Mouse (Mus musculus): ENCODE results near the gene Mthfd2.

Gene Mthfd2

GRCm38 (mm10) chr6:83341387-83341786 lies 15.7 kb upstream of the Mthfd2 start:
- DNase-seq (ENCODE audit: low read depth, low spot score), result no peak

DNA sequence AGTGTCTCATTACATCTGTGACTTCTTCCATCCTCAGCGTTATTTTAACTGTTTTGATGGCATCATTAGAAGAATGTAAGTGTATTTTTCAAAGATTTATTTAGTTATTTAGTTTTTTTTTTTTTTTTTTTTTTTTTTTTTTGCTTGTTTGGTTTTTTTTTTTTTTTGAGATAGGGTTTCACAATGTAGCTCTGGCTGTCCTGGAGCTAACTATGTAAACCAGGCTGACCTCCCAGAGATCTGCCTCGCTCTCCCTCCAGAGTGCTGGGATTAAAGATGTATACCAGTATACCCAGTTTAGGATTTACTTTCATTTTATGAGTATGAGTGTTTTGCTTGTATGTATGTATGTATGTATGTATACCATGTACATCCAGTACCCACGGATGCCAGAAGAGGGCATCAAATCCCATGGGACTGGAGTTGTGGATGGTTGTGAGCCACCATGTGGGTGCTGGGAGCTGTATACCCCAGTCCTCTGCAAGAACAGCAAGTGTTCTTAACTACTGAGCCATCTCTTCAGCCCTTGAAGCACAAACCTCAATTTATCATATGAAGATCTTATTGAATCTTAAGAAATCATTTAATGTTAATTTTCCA lies 2.0 kb upstream of the Mthfd2 start:
- DNase-seq (ENCODE audit: low read depth, low spot score), result no peak

DNA sequence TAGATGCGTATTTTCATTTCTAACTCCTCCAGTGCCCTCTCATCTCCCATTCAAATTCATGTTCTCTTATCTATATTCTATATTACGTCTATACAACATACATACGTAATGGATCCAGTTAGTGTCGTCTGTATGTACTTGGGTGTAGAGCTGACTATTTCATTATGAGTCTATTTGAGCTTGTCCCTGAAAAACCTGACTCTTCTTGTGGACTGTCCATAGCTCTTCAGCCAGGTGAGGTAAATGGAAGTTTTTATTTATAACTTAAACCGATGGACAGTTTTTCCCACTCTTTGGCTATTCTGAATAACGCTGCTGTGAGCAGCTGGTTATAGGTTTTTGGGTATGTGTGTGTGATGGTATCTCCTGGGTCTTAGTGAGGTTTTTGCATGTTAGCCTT lies 1.1 kb upstream of the Mthfd2 start:
- no peak for DNase-seq (ENCODE audit: low read depth, low spot score)

DNA sequence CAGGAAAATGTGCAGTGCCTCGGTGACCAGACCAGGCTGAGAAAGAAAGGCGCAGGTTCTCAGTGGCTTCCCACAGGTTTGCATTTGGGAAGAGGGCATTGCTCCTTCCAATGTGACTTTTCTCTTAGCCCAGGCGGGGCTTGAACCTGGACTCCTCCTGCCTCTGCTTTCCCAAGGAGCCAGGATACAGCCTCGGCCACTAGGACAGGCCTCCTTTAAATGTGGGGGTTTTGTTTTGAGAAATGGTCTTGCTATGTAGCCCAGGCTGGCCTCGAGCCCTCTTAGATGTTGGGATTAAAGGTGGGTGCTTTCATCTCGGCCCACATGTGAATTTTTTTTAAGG lies 657 bp upstream of the Mthfd2 start:
- no peak for DNase-seq (ENCODE audit: low read depth, low spot score)

- DNase-seq (ENCODE audit: low read depth, low spot score), result no peak
Observed at GRCm38 (mm10) chr6:83323652-83324419, 1.9 kb downstream of the Mthfd2 start.

DNA sequence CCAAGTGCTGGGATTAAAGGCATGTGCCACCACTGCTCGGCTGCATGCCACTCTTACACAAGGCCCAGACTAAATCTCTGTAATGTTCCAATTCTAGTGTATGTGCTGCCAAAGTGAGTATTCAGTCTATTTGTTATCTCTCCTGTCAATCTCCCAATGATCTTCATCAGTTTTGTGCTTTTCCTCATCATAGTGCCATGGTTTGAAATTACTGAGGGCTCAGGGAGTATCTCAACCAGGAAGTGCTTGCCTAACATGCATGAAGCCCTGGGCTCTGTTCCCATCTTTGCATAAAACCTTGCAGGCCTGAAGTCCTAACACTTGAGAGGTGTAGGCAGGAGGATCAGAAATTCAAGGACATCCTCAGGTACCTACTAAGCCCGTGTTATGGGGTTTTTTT lies 2.9 kb downstream of the Mthfd2 start:
- no peak for DNase-seq (ENCODE audit: low read depth, low spot score)

- DNase-seq (ENCODE audit: low read depth, low spot score), result no peak
Observed at GRCm38 (mm10) chr6:83321927-83322326, 3.8 kb downstream of the Mthfd2 start.

DNA sequence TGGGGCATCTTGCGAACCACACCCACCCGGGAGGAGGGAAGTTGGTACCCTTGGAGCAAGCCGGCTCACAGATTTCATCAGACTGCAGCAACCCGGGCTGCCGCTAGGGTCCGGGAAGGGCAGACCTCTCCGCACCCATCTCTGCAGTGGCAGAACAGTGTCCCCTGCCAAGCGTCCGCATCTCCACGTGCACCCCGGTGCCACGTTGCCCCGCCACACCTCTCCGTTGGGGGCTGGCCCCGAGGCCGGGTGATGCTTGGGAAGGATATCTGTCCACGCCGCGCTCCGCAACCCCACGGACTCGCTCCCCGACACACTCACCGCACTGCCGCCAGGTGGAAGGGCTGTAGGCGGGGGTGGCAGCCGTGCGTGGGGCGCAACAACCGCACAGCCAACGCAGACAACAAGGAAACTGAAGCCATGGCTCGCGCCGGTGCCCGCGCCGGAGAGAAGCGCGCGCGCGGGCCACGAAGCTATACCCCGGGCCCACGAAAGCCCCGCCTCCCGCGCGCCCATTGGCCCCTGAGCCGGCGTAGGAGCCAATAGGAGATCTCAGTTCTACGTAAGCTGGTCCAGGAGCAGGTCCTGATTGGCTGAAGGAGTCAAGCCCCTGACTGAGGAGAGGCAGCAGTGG lies 8.5 kb downstream of the Mthfd2 start:
- peak; percentile 89 for DNase-seq (ENCODE audit: low read depth, low spot score)

- DNase-seq (ENCODE audit: low read depth, low spot score), result peak; percentile 55
Observed at GRCm38 (mm10) chr6:83316022-83316421, 9.7 kb downstream of the Mthfd2 start.

GRCm38 (mm10) chr6:83315293-83315692 lies 10.4 kb downstream of the Mthfd2 start:
- DNase-seq (ENCODE audit: low read depth, low spot score), result no peak

GRCm38 (mm10) chr6:83312514-83312913 lies 13.2 kb downstream of the Mthfd2 start:
- no peak for DNase-seq (ENCODE audit: low read depth, low spot score)

GRCm38 (mm10) chr6:83312021-83312420 lies 13.7 kb downstream of the Mthfd2 start:
- no peak for DNase-seq (ENCODE audit: low read depth, low spot score)

DNA sequence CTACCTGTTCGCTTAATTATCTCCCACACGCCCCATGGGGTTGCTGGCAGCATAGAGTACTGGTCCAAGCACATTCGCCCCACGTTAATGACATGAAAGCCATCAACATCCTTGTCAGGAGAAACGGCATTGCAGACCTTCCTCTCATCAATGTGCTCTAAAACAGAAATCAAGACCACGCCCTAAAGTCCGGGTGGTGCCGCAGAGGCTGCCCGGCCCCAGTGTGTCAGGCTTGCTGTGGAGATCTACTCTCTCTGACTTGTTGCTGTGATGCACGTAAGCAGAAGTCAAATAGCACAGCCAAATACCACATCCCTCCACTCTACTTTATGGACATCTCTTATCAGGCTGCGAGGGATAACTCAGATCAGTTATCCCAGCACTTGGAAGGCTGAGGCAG lies 14.5 kb downstream of the Mthfd2 start:
- no peak for DNase-seq (ENCODE audit: low read depth, low spot score)

DNA sequence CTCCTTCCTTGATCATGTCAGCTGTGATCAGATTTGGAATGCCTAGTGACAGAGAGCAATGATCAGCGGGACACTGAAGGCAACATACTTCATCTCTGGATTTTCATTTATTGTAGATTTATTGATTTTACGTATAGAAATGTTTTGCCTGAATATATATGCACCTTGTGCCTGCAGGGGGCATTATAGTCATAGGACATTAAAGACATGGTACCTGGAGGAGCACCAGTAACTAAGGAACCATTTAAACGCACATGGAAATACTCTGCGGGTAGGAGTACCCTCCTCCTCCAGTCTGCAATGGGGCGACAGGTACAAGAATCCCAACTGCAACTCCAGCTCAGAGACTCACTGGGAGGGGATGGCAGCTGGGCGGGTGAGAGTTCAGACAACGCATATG lies 16.7 kb downstream of the Mthfd2 start:
- DNase-seq (ENCODE audit: low read depth, low spot score), result no peak

- DNase-seq (ENCODE audit: low read depth, low spot score), result no peak
Observed at GRCm38 (mm10) chr6:83302264-83302663, 23.4 kb downstream of the Mthfd2 start.

GRCm38 (mm10) chr6:83301294-83301693 lies 24.4 kb downstream of the Mthfd2 start:
- DNase-seq (ENCODE audit: low read depth, low spot score), result no peak

DNA sequence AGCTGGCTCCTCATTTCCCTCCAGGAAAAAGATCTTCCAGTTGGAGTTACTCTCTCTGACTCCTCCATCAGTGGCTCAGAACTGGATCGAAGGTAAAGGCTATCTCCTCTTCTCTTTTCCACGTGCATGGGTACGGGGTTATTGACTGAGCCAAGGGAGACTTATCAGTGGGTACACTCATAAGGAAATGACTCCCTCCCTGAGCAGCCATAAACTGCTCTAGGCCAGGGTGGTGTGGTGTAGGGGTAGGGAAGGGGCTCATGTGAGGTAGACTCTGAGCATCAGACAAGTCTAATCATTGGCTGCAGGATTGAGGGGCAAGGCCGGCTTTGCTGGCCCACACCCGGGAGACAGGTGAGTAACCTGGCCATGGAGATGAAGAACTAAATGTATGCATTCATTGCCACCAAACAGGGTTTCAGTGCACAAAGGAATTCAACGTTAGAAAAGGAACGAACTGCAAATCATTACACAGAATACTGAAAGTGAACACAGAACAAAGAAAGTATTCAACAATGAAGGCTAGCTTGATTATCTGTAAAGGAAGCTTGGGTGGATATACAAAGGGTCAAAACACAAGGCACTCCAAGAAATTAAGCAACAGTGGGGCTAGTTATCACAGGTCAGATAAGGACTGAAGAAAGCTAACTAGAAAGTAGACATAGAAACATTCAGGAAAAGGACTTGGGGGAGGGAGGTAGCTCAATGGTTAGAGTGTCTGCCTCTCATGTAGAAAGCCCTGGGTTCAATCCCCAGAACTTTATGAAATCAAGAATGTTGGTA lies 25.1 kb downstream of the Mthfd2 start:
- no peak for DNase-seq (ENCODE audit: low read depth, low spot score)

DNA sequence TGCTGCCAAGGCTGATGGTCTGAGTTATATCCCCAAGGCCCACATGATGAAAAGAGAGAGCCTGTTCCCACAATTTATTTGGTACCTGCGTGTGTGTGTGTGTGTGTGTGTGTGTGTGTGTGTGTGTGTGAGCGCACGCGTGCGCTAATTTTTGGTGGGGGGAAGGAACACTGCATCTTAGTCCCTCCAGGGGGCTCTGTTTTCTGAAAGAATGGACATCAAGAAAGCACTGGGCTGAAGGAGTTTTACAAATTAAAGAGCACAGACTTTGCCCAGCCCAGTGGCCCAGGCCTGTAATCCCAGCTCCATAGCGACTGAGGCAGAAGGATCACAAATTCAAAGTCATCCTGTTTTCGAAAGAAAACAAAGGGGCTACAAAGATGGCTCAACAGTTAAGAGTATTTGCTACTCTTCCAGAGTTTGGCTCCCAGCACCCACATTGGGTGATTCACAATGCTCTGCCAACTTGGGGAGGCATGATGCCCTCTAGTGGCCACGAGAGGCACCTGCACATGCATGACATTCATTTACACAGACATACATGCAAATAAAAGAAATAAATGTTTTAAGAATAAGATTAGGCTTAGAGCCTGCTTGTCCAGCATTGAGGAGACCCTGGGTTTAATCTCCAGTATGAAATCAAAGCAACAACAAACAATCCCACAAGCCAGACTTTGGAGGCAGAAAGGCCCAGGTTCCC lies 45.3 kb downstream of the Mthfd2 start:
- peak; percentile 19 for DNase-seq (ENCODE audit: low read depth, low spot score)

GRCm38 (mm10) chr6:83278881-83279280 lies 46.8 kb downstream of the Mthfd2 start:
- no peak for DNase-seq (ENCODE audit: low read depth, low spot score)

DNA sequence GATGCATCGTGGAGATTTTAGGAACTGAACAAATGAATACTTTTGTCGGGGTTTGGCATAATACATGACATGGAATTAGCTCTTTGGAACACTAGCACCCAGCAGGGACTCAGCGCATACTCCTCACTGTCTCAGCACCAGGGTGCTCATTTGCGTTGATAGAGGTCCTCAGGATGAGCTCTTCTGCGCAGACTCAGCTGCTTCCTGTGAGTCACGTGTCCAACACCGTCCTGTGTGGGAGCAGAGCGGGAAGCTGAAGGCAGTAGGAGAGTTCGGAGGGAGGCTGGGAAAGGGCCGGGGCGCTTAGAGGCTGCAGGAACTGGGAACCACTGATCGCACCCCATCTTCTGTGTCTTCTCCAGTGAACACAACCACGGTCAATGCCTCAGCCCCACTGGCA lies 48.6 kb downstream of the Mthfd2 start:
- DNase-seq (ENCODE audit: low read depth, low spot score), result no peak

DNA sequence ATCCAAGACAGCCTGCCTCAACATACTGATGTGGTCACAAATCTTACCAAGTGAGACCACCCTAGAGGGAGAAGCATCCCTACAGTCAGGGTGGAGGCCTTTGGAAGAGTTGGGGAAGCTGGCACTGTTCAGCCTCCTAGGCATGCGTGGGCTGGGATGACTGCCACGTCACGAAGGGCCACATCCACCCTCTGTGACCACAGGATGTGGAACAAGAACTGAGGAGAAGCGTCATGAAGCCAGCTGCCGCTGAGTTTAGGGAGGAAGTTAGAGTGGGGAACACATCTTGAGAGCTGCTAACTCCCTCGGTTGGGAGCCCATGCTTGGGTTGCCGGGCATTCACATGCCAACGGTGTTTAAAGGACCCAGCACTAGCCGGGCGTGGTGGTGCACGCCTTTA lies 52.0 kb downstream of the Mthfd2 start:
- DNase-seq (ENCODE audit: low read depth, low spot score), result no peak
